Mouse (Mus musculus): ENCODE data around the gene Itga3. TPM values are rescaled to one million over a fixed set of nuclear protein-coding genes. Genes with fewer than 3 reads are reported as not detected.

The Itga3 gene
- total and polyA plus RNA-seq, 3 experiments: not detected

DNA sequence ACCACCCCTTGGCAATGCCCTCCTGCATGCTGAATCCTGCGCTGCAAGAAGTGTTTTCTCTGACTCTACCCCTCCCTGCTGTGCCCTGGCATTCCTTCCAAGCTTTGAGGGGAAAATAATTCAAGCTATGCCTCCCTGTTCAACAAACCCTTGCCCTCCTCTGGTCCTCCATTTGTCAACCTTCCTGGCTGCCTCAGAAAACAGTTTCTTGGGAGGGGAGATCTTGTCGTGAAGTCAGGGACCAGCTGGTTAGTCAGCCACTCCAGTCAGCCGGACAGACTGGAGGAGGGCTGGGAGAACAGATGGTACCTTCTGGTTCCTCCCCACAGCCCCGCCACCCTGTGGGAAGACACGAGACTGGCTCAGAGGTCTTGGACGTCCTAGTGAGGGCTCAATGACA, 39.3 kb downstream of the Itga3 start:
- no peaks in the 10 kb centered on the region for H3K27me3 ChIP-seq (ENCODE audit: control insufficient read depth in 1 of 2, insufficient read depth in 2 of 2, low read length in 2 of 2)
- DNase-seq (ENCODE audit: low read depth, low spot score): no peak
- H3K4me3 ChIP-seq (ENCODE audit: control insufficient read depth in 1 of 2, insufficient read depth in 1 of 2, low read depth in 2 of 2, low read length in 2 of 2): no peak overlapping the region
- H3K27ac ChIP-seq (ENCODE audit: control insufficient read depth, low read depth, low read length): no peak overlapping the region
- no peaks in the 10 kb centered on the region; a peak in 1 of 4 replicates for H3K36me3 ChIP-seq (ENCODE audit: control insufficient read depth in 1 of 2, insufficient read depth in 2 of 2, low read length in 2 of 2)
- TF ChIP-seq POLR2AphosphoS5 (IDR thresholded peaks at IDR 0.05; ENCODE audit: borderline replicate concordance, low read depth, low read length) (no peak), MAX (IDR thresholded peaks at IDR 0.05; ENCODE audit: low read length) (no peak), BHLHE40 (IDR thresholded peaks at IDR 0.05; ENCODE audit: borderline replicate concordance, low read depth, low read length) (no peak), RAD21 (IDR thresholded peaks at IDR 0.05; ENCODE audit: low read depth, low read length) (no peak), ETS1 (IDR thresholded peaks at IDR 0.05; ENCODE audit: low read depth, low read length) (no peak), RCOR1 (IDR thresholded peaks at IDR 0.05; ENCODE audit: low read depth, low read length) (no peak), ZMIZ1 (IDR thresholded peaks at IDR 0.05; ENCODE audit: low read depth, low read length) (no peak), CHD1 (IDR thresholded peaks at IDR 0.05; ENCODE audit: low read depth, low read length) (no peak), GABPA (IDR thresholded peaks at IDR 0.05; ENCODE audit: low read depth, low read length) (no peak), NELFE (IDR thresholded peaks at IDR 0.05; ENCODE audit: low read depth, low read length) (no peak), TBP (IDR thresholded peaks at IDR 0.05; ENCODE audit: low read depth, low read length) (no peak), GATA1 (IDR thresholded peaks at IDR 0.05; ENCODE audit: low read depth, low read length) (no peak), KAT2A (conservative IDR thresholded peaks at IDR 0.05; ENCODE audit: low read depth, low read length) (no peak)
- H3K9me3 ChIP-seq (replicated peaks; ENCODE audit: insufficient read depth, low read length): no peaks in the 10 kb centered on the region
- no peak overlapping the region for H3K9ac ChIP-seq (ENCODE audit: control insufficient read depth, low read depth, low read length, poor library complexity, severe bottlenecking)
- no peaks in the 10 kb centered on the region for H3K79me2 ChIP-seq (ENCODE audit: control insufficient read depth, insufficient read depth, low read length, poor library complexity)
- peaks cover 0 to 7% of the 10 kb centered on the region in 2 experiments; a peak in 2 of 4 replicates for H3K4me1 ChIP-seq (ENCODE audit: control insufficient read depth in 1 of 2, insufficient read depth in 2 of 2, low read length in 2 of 2)

DNA sequence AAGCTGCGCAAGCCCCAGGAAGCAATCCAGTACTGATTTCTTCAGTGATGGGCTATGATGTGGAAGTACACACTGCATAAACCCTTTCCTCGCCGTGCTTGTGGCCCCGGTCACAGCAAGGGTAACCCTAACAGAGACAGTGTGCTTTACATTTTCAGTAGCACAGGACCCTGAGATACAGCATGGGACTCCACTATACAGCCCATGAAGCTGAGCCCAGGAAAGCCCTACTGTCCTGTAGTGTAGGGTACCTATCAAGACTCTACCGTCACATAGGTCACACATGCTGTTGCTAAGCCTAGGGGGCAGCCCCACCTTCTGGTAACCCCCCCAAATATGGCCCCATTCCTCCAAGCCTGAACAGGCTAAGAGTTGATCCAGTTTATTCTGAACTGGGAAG, 40.1 kb downstream of the Itga3 start:
- DNase-seq (ENCODE audit: low read depth, low spot score): no peak
- H3K27me3 ChIP-seq (ENCODE audit: control insufficient read depth in 1 of 2, insufficient read depth in 2 of 2, low read length in 2 of 2): no peaks in the 10 kb centered on the region
- no peak for TF ChIP-seq RCOR1 (IDR thresholded peaks at IDR 0.05; ENCODE audit: low read depth, low read length)
- TF ChIP-seq E2F4 (IDR thresholded peaks at IDR 0.05; ENCODE audit: borderline replicate concordance, low read depth, low read length): no peak
- no peak for TF ChIP-seq SMC3 (IDR thresholded peaks at IDR 0.05; ENCODE audit: low read depth, low read length)
- H3K4me1 ChIP-seq (ENCODE audit: control insufficient read depth in 1 of 2, insufficient read depth in 2 of 2, low read length in 2 of 2): peaks cover 0 to 7% of the 10 kb centered on the region in 2 experiments; a peak in 2 of 4 replicates
- H3K4me3 ChIP-seq (ENCODE audit: control insufficient read depth in 1 of 2, insufficient read depth in 1 of 2, low read depth in 2 of 2, low read length in 2 of 2): no peak overlapping the region
- no peaks in the 10 kb centered on the region; a peak in 1 of 4 replicates for H3K36me3 ChIP-seq (ENCODE audit: control insufficient read depth in 1 of 2, insufficient read depth in 2 of 2, low read length in 2 of 2)
- H3K9me3 ChIP-seq (replicated peaks; ENCODE audit: insufficient read depth, low read length): no peaks in the 10 kb centered on the region
- H3K79me2 ChIP-seq (ENCODE audit: control insufficient read depth, insufficient read depth, low read length, poor library complexity): no peaks in the 10 kb centered on the region
- no peak overlapping the region for H3K9ac ChIP-seq (ENCODE audit: control insufficient read depth, low read depth, low read length, poor library complexity, severe bottlenecking)
- no peak overlapping the region for H3K27ac ChIP-seq (ENCODE audit: control insufficient read depth, low read depth, low read length)

DNA sequence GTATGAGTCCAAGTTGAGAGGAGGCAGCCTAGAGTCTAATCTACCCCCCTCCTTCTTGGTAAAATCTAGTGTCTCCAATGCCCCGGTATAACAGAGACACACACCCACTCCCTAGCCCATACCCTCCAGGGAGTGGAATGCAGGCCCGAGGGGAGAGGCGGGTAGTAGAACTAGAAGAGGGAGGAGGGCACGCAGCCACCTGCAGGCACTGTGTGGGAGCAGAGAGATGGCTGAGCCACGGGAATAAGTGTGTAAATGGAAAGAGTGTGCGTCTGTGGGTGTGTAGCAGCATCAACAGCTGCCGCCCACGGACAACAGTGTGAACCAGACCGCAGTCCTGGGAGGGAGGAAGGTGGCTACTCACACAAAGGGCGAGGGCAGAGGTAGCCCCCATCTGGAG, 41.7 kb downstream of the Itga3 start:
- TF ChIP-seq JUND (IDR thresholded peaks at IDR 0.05; ENCODE audit: low read depth, low read length): no peak
- TF ChIP-seq NRF1 (IDR thresholded peaks at IDR 0.05; ENCODE audit: insufficient read depth, low read depth, low read length, poor library complexity, severe bottlenecking): no peak
- TF ChIP-seq MAFK (IDR thresholded peaks at IDR 0.05; ENCODE audit: borderline replicate concordance, low read depth, low read length): no peak
- no peak for TF ChIP-seq MAZ (IDR thresholded peaks at IDR 0.05; ENCODE audit: low read depth, low read length)
- TF ChIP-seq BHLHE40 (IDR thresholded peaks at IDR 0.05; ENCODE audit: borderline replicate concordance, low read depth, low read length): no peak
- H3K79me2 ChIP-seq (ENCODE audit: control insufficient read depth, insufficient read depth, low read length, poor library complexity): no peaks in the 10 kb centered on the region

More for the DNA sequence above, 41.7 kb downstream of the Itga3 start:
- Histone ChIP-seq H3K27me3 (ENCODE audit: control insufficient read depth in 1 of 2, insufficient read depth in 2 of 2, low read length in 2 of 2) (no peaks in the 10 kb centered on the region), H3K36me3 (ENCODE audit: control insufficient read depth in 1 of 2, insufficient read depth in 2 of 2, low read length in 2 of 2) (no peaks in the 10 kb centered on the region), H3K27ac (ENCODE audit: control insufficient read depth, low read depth, low read length) (no peak overlapping the region), H3K9me3 (replicated peaks; ENCODE audit: insufficient read depth, low read length) (no peaks in the 10 kb centered on the region), H3K9ac (ENCODE audit: control insufficient read depth, low read depth, low read length, poor library complexity, severe bottlenecking) (no peak overlapping the region), H3K4me3 (ENCODE audit: control insufficient read depth in 1 of 2, insufficient read depth in 1 of 2, low read depth in 2 of 2, low read length in 2 of 2) (no peak overlapping the region), H3K4me1 (ENCODE audit: control insufficient read depth in 1 of 2, insufficient read depth in 2 of 2, low read length in 2 of 2) (no peaks in the 10 kb centered on the region)
- DNase-seq (ENCODE audit: low read depth, low spot score): no peak

All from MEL (cell line).